Mouse (Mus musculus) stomach, embryonic 15.5 days (tissue): ENCODE measurements around the gene Gdpd5. TPM values are rescaled to one million over a fixed set of nuclear protein-coding genes. Genes with fewer than 3 reads are reported as not detected.
"Not testable (repeated sequence)": the region's sequence is repeated elsewhere in the genome, so short reads cannot be mapped to it uniquely, and the experiment has no call there.

Experiments used
- ATAC-seq: fragments of 200-750 bp; cut with Nextera tagmentation; 2 replicates; pipeline ENCODE4 v1.8.0; 2017; ENCODE audit warnings: low read depth, moderate number of reproducible peaks, moderate TSS enrichment; ENCODE audit not compliant: insufficient read depth, low FRiP score
- H3K27ac ChIP-seq: fragments of 300-500 bp; sonication (generic); 2 replicates; pipeline ENCODE4 v1.5.1; 2015; ENCODE audit warnings: mild to moderate bottlenecking, inconsistent platforms
- H3K27me3 ChIP-seq: fragments of 300-500 bp; sonication (generic); replicated peaks from 2 replicates; pipeline ENCODE4 v1.6.1; 2015; ENCODE audit warnings: inconsistent platforms
- H3K36me3 ChIP-seq: fragments of 300-500 bp; sonication (generic); 2 replicates; pipeline ENCODE4 v1.6.1; 2015; ENCODE audit warnings: inconsistent platforms
- H3K4me1 ChIP-seq: fragments of 300-500 bp; sonication (generic); 2 replicates; pipeline ENCODE4 v1.6.1; 2015; ENCODE audit warnings: inconsistent platforms
- H3K4me2 ChIP-seq: fragments of 300-500 bp; sonication (generic); 2 replicates; pipeline ENCODE4 v1.6.1; 2015; ENCODE audit warnings: mild to moderate bottlenecking, inconsistent platforms
- H3K4me3 ChIP-seq: fragments of 300-500 bp; sonication (generic); replicated peaks from 2 replicates; pipeline ENCODE4 v1.5.1; 2015; ENCODE audit warnings: inconsistent platforms
- H3K9ac ChIP-seq: fragments of 300-500 bp; sonication (generic); 2 replicates; pipeline ENCODE4 v1.6.1; 2015; ENCODE audit warnings: inconsistent platforms
- H3K9me3 ChIP-seq: fragments of 300-500 bp; sonication (generic); 2 replicates; pipeline ENCODE4 v1.6.1; 2016; ENCODE audit warnings: inconsistent platforms
- WGBS: fragments of 180-500 bp; shearing (Covaris S2); methylation state at CpG from one replicate; pipeline ENCODE4 v1.1.7; 2015; 5-methylcytosine and 5-hydroxymethylcytosine counted together
- polyA plus RNA-seq: library from polyadenylated mRNA; unstranded; fragments of >200 nt; fragmentation: Nextera tagmentation; extraction: Ambion mirVana; gene quantifications from 2 replicates; pipeline ENCODE4 v1.2.1, GENCODE M21; 2015

Gene Gdpd5
- polyA plus RNA-seq, 1 experiment from 2014 or later = 18.4 TPM

- H3K36me3 ChIP-seq = no peaks in the 10 kb centered on the region
- no peak overlapping the region for H3K4me3 ChIP-seq
- H3K27me3 ChIP-seq = no peaks in the 10 kb centered on the region
- H3K9me3 ChIP-seq = no peaks in the 10 kb centered on the region
- H3K4me1 ChIP-seq = no peaks in the 10 kb centered on the region
- H3K27ac ChIP-seq = no peak overlapping the region
- no peak overlapping the region for H3K4me2 ChIP-seq
- no peak overlapping the region for H3K9ac ChIP-seq
- 36% methylated on average over 1 of the region's 1 CpGs for WGBS
- peak; percentile 63; the same call in 1 of the 2 replicates for ATAC-seq
Measured at GRCm38 (mm10) chr7:99501148-99501547, 119.9 kb downstream of the Gdpd5 start.

GRCm38 (mm10) chr7:99504556-99504955 is 123.3 kb downstream of the Gdpd5 start:
- H3K36me3 ChIP-seq = no peaks in the 10 kb centered on the region
- no peaks in the 10 kb centered on the region for H3K4me1 ChIP-seq
- H3K9me3 ChIP-seq = no peaks in the 10 kb centered on the region
- H3K9ac ChIP-seq = no peak overlapping the region
- no peaks in the 10 kb centered on the region for H3K27me3 ChIP-seq
- ATAC-seq = no peak
- H3K27ac ChIP-seq = no peak overlapping the region
- no peak overlapping the region for H3K4me3 ChIP-seq
- H3K4me2 ChIP-seq = no peak overlapping the region

- not testable (repeated sequence) for H3K9me3 ChIP-seq, H3K4me1 ChIP-seq, H3K27me3 ChIP-seq, H3K4me3 ChIP-seq, H3K36me3 ChIP-seq, H3K4me2 ChIP-seq, ATAC-seq, H3K9ac ChIP-seq, H3K27ac ChIP-seq
- WGBS = 15% methylated on average over 2 of the region's 2 CpGs
Measured at GRCm38 (mm10) chr7:99508187-99508586, 127.0 kb downstream of the Gdpd5 start.

- Histone ChIP-seq H3K27me3 (no peaks in the 10 kb centered on the region), H3K4me3 (no peak overlapping the region), H3K27ac (no peak overlapping the region), H3K4me2 (no peak overlapping the region), H3K9ac (no peak overlapping the region), H3K36me3 (no peaks in the 10 kb centered on the region), H3K9me3 (no peaks in the 10 kb centered on the region), H3K4me1 (no peaks in the 10 kb centered on the region)
- WGBS = 15% methylated on average over 8 of the region's 8 CpGs
- no peak for ATAC-seq
Measured at GRCm38 (mm10) chr7:99510087-99510501, 128.9 kb downstream of the Gdpd5 start.

Other genes with a start within 250 kb of the Gdpd5 start
- 19.1 and 19.4 TPM in 2 replicates for gene Uvrag, start 240.3 kb upstream of the Gdpd5 start, polyA plus RNA-seq
- 70.2 and 72.0 TPM in 2 replicates for gene Dgat2, start 198.7 kb upstream of the Gdpd5 start, polyA plus RNA-seq
- gene Mogat2, start 142.8 kb upstream of the Gdpd5 start, polyA plus RNA-seq = 28.1 and 34.5 TPM in 2 replicates
- gene Map6, start 114.0 kb upstream of the Gdpd5 start, polyA plus RNA-seq = 6.3 and 6.7 TPM in 2 replicates
- 1,174 and 1,300 TPM in 2 replicates for gene Serpinh1, start 28.2 kb upstream of the Gdpd5 start, polyA plus RNA-seq
- 0.58 and 0.78 TPM in 2 replicates for gene Klhl35, start 84.6 kb downstream of the Gdpd5 start, polyA plus RNA-seq
- 765 and 776 TPM in 2 replicates for gene Rps3, start 102.3 kb downstream of the Gdpd5 start, polyA plus RNA-seq
- gene Arrb1, start 154.1 kb downstream of the Gdpd5 start, polyA plus RNA-seq = 11.4 and 13.5 TPM in 2 replicates
- gene Tpbgl, start 245.7 kb downstream of the Gdpd5 start, polyA plus RNA-seq = 1.9 and 2.0 TPM in 2 replicates